Mouse (Mus musculus) spleen, adult 10 weeks (tissue): ENCODE measurements around the gene Gpr31b. TPM values are rescaled to one million over a fixed set of nuclear protein-coding genes. Genes with fewer than 3 reads are reported as not detected.

Experiments
- polyA plus RNA-seq: library from polyadenylated mRNA; stranded (reverse); fragments of 350-450 nt; fragmentation: Illumina TruSeq; extraction: RNeasy Lipid Tissue Mini Kit (QIAGEN cat#74804); gene quantifications from one replicate; pipeline ENCODE4 v1.2.3, GENCODE M21; 2015; ENCODE audit warnings: low replicate concordance; ENCODE audit not compliant: insufficient read depth

Gene Gpr31b
- not detected for polyA plus RNA-seq

GRCm38 (mm10) chr17:13052124-13052813 lies at the start of gene Gpr31b:
Gene Gpr31b (minus strand): TSS chr17:13052296.

GRCm38 (mm10) chr17:13060804-13061203 lies 8.7 kb upstream of the Gpr31b start, which contains the start of gene Tcp10b:
Gene Tcp10b (plus strand): TSS chr17:13061104.

DNA sequence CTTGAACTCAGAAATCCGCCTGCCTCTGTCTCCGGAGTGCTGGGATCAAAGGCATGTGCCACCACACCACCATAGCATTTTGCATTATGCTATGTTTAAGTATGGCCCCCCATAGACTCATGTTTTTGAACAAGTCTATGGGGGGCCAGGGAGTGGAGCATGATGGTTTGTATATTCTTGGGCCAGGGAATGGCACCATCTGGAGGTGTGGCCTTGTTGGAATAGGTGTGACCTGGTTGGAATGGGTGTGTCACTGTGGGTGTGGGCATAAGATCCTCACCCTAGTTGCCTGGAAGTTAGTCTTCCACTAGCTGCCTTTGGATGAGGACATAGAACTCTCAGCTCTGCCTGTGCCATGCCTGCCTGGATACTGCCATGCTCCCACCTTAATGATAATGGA lies 45.5 kb downstream of the Gpr31b start, which contains the start of gene Sod2:
Gene Sod2, plus strand, starts transcription at position 301 of the 400 bp plus-strand sequence.

Other genes with a start within 250 kb of the Gpr31b start
- gene Mas1, start 184.2 kb downstream of the Gpr31b start, polyA plus RNA-seq, result not detected
- not detected for gene Mrgprh, start 176.3 kb downstream of the Gpr31b start, polyA plus RNA-seq
- gene Pnldc1, start 142.1 kb downstream of the Gpr31b start, polyA plus RNA-seq, result 0.44 TPM
- 346 TPM for gene Tcp1, start 136.6 kb downstream of the Gpr31b start, polyA plus RNA-seq
- gene Mrpl18, start 136.0 kb downstream of the Gpr31b start, polyA plus RNA-seq, result 52.6 TPM
- gene Acat3, start 111.7 kb downstream of the Gpr31b start, polyA plus RNA-seq, result not detected
- 20.4 TPM for gene Acat2, start 91.5 kb downstream of the Gpr31b start, polyA plus RNA-seq
- gene Wtap, start 58.1 kb downstream of the Gpr31b start, polyA plus RNA-seq, result 184 TPM
- 43.3 TPM for gene Sod2, start 45.5 kb downstream of the Gpr31b start, polyA plus RNA-seq
- not detected for gene Tcp10b, start 8.8 kb upstream of the Gpr31b start, polyA plus RNA-seq
- not detected for gene Unc93a, start 79.5 kb upstream of the Gpr31b start, polyA plus RNA-seq
- gene Smok2a, start 168.9 kb upstream of the Gpr31b start, polyA plus RNA-seq, result not detected
- gene Smok2b, start 178.0 kb upstream of the Gpr31b start, polyA plus RNA-seq, result not detected